Mouse (Mus musculus) heart, adult 9 months (tissue): Measurements from ENCODE around the gene Xrcc1.
A peak's percentile ranks its signal among the peaks of the same experiment; 100 is the strongest.
"Not testable (repeated sequence)": the region's sequence is repeated elsewhere in the genome, so short reads cannot be mapped to it uniquely, and the experiment has no call there.

Experiments used
- DNase-seq, 2 experiments: peaks; one replicate each; pipeline ENCODE4 v3.0.0; 2022; ENCODE audit warnings: low spot score in 2 of 2

Xrcc1 gene

DNA sequence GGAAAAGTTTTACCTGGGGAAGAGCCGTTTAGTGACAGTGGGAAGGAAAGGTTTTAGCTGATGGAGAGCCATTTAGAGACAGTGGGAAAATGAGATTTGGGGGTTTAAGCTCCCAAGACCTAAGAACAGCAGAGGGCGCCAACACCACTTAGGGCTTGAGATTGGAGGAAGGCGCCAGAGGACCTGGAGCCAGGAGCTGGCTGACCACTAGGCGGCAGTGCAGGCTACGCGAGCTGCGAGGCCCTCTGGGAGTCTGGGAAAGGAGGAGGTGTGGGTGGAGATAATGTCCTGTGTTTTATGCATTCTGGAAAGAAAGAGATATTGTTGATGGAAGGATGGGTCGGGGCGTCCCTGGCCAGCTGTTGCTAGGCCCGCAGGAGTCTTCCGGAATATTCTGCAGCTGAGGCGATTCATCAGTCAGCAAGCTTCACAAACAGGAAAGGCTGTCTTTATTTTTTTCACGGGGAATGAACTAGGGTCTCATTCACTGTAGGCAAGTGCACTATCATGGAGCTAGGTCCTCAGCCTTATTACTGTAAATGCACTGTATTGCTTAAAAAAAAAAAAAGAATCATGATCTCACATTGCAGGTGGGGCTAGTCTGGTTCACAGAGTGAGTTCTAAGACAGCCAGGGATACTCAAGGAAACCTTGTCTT lies 55.0 kb downstream of the Xrcc1 start:
- peak; percentile 85 to 92 for DNase-seq

DNA sequence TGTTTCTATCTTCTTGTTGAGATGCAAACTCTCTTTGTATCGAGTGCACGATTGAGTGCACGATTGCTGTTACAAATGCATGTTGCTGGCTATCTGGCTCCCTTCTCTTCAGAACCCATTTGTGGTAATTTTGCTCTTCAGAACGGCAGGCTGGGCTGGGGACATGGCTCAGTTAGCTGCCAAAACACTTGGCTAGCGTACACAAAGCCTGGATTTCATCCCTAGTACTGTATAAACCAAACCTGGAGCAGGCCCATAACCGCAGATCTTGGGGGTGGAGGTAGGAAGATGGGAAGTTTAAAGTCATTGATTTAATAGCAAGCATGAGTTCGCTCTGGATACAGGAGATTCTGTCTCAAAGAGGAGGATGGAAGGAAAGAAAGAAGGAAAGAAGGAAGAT lies 59.5 kb downstream of the Xrcc1 start:
- DNase-seq = no peak

DNA sequence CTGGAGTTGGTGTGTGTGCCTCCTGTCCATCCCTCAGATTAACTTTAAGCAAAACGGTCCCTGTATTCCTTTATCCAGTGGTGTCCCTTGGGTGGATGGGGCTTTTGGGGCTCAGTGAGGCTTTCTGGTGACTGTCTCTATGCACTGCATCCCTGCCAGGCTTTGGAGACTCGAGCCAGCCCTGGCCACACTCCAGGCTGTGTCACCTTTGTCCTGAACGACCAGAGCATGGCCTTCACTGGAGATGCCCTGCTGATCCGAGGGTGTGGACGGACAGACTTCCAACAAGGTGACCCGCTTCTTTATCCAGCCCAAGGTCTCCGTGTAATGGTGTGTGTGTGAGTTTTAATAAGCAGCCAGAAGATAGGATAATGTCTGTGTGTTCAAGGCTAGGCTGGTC lies 60.0 kb downstream of the Xrcc1 start:
- DNase-seq = no peak

GRCm38 (mm10) chr7:24608017-24608416 lies 61.9 kb downstream of the Xrcc1 start:
- peak; percentile 65 to 78 for DNase-seq

DNA sequence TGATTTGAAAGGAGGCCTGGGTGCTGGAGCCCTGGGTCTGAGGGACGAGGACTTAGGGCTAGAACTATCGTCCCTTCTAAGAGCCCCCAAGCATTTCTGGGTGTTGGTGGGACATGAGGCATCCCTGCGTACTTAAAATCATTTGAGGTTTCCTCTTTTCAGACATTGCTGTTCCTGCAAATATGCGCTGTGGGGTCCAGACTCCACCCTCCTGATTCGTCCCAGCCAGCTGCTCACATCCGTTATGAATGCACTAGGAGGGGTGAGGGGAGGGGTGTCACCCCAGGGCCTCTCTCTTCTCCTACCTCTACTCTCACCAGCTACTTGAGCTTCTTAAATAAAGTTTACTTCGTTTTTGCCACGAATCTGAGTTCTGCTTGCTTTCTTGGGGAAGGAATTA lies 62.5 kb downstream of the Xrcc1 start:
- no peak for DNase-seq

DNA sequence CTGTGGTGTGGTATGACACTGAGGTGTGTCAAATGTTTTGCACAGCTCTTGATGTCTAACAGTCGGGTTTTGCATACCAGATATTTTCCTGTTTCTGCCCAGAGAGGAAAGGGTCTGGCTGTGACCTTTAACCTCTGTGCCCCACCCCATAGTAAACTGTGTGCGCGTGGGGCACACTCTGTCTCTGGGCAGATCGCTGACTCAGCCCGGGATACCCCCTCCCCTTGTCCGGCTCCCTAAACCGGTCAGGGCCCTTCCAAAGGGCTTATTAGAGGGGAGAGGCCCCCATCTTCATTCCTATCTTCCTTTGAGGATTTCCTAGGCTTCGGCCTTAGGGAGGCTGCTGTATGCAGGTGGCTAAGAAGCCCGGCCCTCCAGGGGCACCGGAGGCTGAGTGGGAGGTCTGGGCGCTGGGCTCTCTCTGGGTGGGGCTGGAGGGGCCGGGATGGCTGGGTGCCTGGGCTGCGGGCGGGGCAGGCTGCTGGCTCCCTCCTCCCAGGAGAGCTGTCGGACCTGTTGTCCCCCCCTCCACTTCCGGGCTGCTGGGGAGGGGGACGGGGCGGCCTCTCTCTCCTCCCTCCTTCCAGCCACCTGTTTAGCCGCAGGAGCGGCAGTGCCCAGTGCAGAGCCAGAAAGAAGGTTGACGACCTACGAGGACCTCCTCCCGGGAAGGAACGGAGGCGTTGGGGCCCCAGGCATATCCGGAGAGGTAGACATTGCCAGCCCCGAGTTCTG lies 64.2 kb downstream of the Xrcc1 start, which contains the start of gene Phldb3:
TSS of gene Phldb3 (plus strand) at position 620 of the 735 bp plus-strand sequence.
- DNase-seq = no peak

DNA sequence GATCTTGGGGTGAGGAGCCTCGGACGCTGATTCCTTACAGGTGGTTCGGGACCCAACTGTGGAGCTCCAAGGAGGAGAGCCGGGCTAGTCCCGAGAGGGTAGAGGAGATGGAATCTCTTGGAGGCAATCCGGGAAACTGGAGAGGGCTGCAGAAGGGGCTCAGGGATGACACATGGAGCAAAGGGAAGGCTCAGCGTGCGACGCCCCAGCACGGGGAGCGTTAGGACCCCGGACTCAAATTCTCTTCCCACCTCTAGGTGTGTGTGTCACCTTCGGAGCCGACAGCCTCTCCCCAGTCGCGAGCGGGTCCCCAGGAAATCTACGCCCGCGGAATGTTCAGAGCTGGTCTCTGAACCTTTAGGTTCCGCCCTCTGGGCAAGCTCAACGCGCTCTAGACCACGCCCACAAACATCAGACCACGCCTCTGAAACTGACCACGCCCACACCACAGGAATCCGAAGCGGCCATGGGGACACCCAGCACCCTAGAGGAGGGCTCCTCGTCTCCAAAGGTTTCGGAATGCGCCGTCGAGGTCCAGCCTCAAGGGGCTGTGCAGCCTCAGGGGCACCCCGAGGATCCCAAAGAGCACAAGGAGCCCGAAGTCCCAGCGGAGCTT lies 64.9 kb downstream of the Xrcc1 start:
- DNase-seq = peak; percentile 82 to 91

- DNase-seq = no peak
Measured at GRCm38 (mm10) chr7:24611709-24612108, 65.6 kb downstream of the Xrcc1 start.

DNA sequence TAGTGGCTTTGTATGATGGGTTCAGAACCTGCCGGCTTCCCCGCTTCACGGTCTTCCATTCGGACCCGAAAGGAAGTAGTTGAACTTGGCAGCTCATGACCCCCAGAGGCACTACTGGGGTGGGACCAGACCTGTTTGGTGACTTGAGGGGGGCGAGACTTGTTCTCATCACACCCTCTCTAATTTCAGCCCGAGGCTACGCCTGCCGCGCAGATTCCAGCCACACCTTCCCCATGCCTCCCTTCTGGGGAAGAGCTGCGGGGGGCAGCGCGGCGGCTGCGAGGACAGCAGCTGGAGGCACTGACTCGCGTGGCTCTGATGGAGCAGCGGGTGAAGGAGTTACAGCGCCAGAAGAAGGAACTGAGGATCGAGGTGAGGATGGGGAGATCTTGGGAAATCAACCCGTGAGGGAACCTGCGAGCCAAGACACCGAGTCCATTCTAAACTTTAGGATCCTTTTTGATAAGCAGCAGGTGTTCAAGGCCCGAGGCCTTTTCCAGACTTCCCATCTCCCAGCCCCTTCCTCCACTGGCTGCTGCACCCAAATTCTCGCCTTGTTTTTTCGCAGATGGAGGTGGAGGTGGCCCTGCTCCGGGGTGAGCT lies 66.3 kb downstream of the Xrcc1 start:
- DNase-seq = no peak

DNA sequence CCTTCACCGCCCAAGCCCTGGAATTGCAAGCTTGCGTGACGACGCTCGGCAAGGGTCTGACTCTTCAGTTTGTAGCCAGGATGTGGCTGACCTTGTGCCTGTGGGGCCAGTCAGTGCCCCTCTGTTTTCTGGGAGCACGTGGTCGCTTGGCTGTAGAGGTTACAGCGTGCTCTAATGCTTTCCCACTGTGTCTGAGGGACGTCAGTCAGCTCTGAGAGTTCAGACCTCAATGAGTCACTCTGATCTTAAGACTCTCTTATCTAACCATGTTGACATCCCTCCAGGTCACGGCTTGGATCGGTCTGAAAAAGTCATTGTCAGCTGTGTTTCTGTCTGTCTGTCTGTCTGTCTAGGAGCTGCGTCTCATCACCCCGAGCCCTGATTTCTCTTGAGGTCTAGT lies 68.7 kb downstream of the Xrcc1 start:
- DNase-seq = no peak

GRCm38 (mm10) chr7:24617763-24618162 lies 71.7 kb downstream of the Xrcc1 start:
- no peak for DNase-seq

- not testable (repeated sequence) for DNase-seq
Measured at GRCm38 (mm10) chr7:24618374-24618773, 72.3 kb downstream of the Xrcc1 start.

DNA sequence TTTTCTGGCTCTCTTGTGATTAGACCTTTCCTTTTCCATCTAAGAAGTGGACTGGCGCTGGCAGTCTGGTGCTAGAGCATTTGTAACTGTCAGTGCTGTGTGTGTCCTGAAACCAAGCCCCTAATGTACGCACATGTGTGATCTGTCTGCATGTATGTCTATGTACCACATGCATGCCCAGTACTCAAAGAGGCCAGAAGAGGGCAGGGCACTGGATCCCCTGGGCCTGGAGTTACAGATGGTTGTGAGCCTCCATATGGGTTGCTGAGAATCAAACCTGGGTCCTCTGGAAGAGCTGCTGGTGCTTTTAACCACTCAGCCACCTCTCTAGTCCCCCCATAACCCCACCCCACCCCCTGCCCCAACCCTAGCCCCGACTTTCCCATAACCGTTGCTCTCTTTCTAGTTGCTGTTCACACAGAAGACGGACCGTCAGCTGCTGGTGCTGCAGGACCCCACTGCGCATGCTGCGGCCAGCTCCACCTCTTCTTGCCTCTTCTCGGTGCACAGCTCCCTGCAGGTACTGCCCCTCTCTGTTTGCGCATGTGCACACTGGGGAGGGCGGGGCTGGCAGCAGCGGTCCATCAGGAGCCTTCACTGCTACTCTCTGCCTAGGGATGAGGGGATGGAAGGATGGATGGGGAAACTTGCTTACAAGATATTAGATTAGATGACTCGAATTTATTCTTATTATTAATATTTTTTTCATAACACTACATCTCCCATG lies 73.7 kb downstream of the Xrcc1 start:
- no peak for DNase-seq

DNA sequence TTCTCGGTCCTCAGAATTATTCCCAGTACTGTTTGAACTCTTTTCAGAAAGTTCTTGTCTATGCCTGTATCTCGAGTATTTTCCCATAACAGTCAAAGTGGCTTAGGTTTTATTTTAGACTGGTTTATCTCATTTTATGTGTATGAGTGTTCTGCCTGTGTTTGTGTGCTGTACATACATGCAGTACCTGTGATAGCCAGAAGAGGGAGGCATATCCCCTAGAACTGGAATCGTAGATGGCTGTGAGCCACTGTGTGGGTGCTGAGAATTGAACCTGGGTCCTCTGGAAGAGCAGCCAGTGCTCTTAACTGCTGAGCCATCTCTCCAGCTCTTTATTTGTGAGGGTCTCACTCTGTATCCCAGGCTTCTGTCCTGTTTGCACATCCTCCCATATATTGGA lies 75.1 kb downstream of the Xrcc1 start:
- DNase-seq = no peak

DNA sequence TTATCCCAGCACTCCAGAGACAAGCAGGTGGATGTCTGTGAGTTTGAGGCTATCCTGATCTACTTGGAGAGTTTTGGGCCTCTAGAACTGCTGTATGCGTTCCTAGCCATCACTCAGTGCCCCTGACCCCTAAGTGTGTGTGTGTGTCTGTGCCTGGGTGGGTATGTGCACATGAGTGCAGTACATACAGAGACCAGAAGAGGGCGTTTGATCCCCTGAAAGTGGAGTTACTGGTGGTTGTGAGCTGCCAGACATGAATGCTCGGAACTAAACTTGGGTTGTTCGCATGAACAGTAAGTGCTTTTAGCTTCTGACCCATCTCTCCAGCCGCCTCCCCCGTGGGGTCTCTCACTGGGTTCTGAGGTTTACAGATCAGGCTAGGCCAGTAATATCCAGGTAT lies 76.9 kb downstream of the Xrcc1 start:
- DNase-seq = no peak
